Mouse (Mus musculus) frontal cortex, adult (tissue): ENCODE data around the gene Alox8.

ENCODE experiments used
- ATAC-seq: cut with Nextera tagmentation; 2 replicates; pipeline ENCODE4 v1.9.2; 2017; ENCODE audit warnings: mild to moderate bottlenecking, moderate library complexity, mixed read lengths; ENCODE audit not compliant: low TSS enrichment

Gene Alox8

DNA sequence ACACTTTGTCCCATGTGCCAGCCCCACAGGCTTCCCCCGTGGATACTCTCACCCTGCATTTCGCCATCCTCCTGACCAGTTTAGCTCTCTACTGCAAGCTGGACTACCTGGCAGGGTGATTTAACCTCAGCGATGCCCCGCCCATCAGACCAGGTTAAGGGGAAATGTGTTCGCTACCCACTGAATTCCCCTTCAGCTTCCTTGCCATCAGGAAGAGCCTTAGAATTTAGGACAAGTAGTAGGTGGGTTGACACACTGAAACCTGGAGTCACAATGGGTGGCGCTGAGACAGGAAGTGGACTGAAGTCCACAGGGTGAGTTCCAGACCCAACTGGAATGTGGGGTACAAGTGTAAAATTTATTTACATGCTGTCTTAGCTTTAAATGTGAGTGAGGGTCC is at the start of gene Alox8:
Gene Alox8, minus strand, starts transcription at position 101 of the 400 bp plus-strand sequence.
- ATAC-seq: no peak

DNA sequence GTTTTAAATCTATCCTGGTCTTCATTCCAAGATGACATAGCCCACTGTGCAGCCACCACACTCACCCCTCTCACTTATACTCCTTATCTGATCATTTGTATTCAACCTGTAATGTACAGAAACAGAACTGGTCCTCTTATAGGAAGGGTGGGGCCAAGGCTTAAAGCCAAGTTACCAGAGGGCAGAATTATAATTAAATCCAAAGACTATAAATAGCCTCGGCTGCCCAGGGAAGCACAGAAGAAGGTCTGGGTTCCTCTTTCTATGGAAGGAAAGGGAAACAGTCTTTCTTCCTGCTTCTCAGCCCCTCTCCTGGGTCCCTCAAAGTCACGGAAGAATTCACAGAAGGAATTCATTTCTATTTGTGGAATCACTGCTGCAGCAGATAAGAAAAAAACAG is 48.0 kb upstream of the Alox8 start:
- no peak for ATAC-seq

DNA sequence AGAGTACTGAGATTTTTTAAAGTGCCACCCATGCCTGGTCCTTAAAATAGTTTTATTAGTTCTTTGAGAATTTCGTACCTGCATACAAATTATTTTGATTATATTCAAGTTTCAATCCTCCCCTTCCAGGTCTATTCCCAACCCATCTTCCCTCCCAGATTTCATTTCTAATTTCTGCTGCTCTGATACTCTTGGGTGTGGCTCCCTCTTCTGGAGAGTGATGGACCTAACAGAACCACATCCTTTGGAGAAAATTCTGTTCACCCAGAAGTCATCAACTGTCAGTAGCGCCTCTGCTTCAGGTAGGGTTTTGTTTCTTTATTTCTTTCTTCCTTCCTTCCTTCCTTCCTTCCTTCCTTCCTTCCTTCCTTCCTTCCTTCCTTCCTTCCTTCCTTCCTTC is 47.3 kb upstream of the Alox8 start:
- peak; percentile 69; the same call in 1 of the 2 replicates for ATAC-seq

DNA sequence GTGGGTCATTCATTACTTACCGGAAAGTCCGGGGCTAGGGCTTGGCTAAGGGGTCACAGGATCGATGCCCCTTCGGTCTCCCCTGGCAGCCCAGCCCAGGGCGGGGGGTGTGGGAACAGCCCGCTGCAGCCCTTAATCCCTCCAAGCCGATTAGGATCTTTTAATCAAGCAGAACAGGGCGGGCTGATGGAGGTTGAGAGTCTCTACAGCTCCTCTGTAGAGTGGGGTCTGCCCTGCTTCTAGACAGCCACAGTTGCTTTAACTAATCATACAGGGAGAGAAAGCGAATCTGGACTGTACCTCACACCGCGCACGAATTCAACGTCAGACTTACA is 39.2 kb upstream of the Alox8 start, which contains the start of gene Gucy2e:
Gene Gucy2e, minus strand, starts transcription at position 111 of the 335 bp plus-strand sequence.
- ATAC-seq: no peak

DNA sequence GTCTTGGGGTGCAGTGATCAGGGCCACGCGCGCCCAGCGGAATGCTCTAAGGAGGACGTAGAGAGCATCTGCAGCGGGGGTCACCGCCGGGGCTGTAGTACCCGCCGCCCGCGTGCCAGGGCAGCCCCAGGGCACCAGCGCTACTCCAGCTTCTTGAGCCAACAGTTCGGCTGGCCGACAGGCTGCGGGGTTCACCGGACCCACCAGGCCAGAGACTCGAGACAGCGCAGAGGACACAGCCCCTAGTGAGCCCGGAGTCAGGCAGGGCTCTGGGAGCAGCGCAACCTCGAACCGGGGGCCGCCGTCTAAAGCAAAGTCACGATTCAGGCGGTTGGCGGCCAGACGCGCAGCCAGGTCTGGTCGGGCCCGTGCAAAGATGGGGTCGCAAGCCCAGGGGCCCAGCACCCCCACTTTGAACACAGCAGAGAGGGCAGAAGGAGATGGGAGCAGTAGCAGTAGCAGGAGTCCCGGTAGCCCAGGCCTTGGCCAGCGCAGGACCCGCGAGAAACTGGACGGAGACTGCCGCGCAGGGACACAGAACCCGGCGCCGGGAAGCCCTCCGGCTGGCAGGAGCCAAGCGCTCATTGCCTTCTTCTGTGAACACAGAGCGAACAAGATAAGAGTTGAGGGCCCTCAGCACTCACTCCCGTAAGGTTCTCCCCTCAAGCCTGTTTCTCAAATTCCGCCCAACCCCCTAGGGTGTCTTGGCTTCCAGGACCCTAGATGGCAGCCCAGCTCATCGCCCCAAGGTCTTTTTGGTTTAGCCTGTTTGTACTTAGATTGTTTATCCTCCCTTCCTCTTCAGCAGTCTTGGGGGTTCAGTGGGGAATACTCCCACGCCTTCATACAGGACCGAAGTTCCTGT is 38.6 kb upstream of the Alox8 start:
- ATAC-seq: no peak

DNA sequence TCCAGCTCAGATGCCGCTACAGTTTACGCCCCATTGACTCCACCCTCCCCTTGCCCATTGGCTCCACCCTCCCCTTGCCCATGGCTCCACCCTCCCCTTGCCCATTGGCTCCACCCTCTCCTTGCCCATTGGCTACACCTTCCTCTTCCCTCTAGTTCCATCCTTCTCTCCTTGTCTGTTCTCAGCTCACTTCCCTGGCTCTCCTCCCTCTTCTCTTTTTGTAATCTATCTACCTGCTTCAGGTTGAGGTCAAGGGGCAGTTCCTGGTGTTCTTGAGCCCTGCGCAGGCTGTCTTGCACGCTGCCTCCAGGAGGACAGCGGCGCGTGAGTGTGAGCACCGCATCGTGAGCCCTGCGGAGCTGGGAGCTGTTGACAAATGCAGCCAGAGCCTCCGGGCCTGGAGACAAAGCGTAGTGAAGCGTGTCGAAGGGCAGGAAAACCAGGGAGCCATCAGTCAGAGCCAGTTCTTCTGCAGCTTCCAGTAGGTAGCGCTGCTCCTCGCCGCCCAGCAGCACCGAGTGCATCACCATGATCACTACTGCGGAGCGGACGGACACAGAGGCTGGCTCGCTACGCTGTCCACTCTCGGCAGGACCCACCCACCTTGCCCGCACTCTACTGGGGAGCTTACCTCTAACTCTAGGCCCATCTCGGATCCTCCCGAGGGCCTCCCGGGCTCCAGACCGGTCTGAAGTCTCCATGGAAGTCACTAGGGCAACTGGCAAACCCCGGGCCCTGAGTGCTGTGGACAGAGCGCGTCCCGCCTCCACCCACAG is 37.8 kb upstream of the Alox8 start:
- ATAC-seq: peak; percentile 98

DNA sequence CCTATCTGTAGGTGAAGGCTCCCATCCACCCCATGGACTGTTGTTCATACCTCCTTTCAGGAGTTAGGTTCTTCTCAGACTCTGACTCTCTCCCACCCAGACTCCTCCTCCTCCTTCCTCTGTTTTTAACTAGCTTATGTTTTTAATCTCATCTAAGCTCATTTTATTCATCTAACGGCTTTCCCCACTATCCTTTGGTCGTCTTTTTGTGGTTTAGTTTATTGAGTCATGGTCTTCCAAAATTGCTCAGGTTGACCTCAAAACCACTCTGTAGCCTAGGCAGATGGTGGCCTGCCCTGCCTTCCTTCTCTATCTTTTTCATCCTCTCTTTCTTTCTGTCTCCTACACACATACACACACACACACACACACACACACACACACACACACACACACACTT is 35.5 kb upstream of the Alox8 start:
- no peak for ATAC-seq

DNA sequence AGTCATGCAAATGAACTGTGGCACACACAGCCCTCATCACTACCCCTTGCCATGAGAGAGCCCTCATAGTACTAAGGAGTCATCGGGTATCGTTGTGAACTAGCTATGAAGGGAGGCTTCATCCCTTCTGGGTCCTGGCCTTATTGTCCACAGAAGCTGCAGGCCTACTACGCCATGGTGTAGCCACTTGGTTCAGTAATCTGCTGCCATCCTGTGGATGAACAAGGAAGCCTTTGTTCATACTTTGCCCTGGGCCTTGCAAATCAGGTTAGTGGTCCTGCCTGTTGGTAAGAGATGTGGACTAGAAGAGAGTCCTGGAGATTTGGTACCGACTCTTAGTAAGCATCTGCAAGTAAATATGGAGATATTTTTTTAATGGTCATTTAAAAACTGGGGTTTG is 32.8 kb upstream of the Alox8 start:
- no peak for ATAC-seq

DNA sequence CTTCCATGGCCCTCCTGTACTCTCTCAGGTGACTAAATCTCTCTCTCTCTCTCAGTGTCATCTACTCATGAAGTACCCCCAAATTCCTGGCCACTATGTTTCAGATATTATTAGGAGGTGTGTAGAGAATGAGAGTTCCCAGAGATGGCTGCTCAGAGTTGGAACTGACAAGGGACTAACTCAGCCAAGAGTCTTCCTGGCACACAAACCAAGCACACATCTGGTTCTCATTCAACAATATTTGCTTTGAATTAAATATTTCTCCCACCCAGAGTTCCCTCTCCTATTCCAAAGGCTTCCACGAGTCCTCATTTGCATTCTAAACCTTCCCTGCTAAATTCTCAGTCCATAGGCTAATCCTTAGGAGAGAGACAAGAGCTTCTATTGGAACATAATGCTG is 28.1 kb upstream of the Alox8 start:
- ATAC-seq: no peak

DNA sequence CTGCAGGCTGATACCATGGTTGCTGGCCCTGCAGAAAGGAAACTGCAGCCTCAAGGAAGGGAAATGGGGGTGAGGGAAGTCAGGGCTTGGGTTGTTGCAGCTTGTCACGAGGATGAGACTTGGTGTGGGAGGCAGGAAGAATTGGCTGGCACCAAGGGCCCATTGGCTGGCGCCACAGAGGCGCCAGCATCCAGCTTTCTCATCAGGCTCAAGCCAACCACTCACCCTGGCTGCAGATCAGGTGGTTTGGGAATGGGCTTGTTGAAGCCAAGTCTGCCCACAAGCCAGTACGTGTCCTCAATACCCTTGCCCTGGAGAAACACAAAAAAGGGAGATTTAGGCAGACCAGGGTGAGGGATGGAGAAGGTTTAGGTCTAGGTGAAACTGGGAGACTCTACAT is 25.5 kb upstream of the Alox8 start:
- no peak for ATAC-seq

DNA sequence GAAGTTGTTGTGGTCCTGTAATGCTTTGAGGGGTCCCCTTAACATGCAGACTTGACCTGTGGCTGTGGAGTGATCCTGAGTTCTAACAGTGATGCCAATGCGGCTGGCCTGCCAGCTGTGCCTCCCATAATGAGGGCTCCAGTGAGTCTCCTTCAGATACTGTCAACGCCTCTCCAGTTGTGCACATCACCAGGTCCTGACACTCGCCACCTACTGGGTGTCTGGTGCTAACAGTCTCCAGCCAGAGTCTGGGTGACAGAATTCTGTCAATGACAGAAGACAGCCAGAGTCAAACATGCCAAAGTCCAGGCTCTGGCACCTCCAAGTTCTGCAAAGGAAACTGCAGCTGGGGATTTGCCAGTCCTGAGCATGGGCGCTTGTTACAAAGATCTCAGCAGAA is 23.4 kb upstream of the Alox8 start:
- no peak for ATAC-seq

DNA sequence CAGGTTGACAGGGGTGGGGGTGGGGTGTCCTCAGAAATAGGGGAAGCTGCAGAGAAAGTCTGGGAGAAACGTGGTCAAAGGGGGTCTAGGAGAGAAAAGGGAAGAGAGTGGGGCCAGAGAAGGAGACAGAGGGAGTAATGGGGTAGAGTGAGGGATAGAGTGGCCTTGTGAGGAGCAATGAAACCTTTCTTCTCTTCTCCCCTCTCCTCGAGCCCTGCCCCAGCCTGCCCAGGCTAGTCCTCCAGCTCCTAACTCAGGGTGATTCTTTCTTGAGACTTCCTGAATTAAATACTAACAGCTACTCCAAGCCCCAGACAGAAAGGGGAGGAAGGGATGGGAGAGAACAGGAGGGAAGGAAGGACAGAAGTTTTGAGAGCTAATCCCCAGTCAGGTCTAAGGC is 21.0 kb upstream of the Alox8 start:
- ATAC-seq: no peak

DNA sequence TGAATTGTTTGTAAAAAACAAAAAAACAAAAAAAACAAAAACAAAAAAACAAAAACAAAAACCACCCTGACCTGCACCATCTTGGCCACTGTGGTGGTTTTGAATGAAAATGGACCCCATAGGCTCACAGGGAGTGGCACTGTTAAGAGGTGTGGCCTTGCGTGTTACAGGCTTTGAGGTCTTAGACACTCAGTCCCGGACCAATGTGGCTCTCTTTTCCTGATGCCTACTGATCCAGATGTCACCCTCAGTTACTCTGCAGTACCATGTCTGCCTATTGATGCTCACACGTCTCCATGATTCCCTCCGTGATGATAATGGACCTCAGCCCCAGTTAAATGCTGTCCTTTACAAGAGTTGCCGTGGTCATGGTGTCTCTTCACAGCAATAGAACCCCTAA is 19.8 kb upstream of the Alox8 start:
- no peak for ATAC-seq

DNA sequence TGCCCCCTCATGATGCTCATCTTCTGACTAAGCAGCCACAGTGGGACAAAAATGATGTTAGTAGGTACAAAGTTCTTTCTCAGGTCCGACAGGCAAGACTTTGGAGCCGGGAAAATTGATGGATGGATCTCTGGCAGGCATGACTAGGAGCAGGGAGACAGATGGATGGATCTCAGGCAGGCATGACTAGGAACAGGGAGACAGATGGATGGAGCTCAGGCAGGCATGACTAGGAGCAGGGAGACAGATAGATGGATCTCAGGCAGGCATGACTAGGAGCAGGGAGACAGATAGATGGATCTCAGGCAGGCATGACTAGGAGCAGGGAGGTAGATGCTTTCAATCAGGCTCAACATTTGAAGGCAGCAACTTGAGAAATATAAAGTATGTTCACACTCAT is 13.8 kb upstream of the Alox8 start:
- peak; percentile 99 for ATAC-seq

DNA sequence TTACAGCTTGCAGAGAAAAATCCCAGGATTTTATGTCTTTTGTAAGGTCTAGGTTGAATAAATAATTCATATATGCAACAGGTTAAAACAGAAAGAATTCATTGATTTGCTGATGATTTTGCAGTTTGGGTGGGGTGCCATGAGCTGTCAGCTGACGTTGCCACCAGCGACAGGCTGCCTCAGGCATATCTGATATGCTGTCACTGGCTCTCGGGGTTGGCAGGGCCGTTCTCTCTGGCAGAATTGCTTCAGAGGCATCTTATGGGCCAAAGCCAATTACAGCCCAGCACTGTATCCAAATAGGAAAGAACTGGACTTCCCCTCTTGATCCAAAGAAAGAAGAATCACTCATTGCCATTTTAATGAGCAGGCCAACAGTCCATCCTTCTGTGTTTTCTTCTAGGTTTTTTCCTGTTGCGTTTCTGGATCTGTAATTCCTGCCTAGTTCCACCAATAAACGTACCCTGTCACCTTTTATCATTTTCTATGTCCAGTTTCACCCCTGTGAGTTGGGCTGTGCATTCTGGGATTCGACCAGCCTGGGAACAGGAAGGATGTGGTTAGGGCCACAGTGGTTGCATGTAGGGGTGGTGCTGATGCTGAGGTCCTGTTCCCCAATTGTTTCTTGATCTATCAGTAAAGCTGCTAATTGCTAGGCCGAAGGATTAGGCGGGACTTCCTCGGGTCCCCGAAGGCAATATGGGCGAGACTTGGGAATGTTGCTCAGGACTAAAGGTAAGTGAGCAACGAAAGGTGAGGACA is 5.0 kb upstream of the Alox8 start:
- ATAC-seq: no peak

DNA sequence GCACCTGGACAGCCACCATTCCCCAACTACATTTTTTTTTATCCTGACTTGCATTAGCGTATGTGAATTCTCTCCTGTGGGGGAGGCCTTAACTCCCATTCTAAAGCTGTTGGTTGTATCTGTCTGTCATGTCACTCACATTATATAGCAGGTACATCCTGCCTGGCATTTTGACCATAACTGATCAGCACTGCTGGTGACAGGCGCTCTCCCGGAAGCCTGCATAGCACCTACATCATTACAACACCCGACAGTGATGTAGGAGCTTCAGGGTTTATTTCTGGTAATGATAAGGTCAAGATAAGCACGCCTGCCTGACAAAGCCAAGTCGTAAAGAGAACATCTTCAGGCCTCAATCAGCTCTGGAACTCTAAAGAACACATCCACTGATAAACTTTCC is 2.6 kb upstream of the Alox8 start:
- no peak for ATAC-seq

DNA sequence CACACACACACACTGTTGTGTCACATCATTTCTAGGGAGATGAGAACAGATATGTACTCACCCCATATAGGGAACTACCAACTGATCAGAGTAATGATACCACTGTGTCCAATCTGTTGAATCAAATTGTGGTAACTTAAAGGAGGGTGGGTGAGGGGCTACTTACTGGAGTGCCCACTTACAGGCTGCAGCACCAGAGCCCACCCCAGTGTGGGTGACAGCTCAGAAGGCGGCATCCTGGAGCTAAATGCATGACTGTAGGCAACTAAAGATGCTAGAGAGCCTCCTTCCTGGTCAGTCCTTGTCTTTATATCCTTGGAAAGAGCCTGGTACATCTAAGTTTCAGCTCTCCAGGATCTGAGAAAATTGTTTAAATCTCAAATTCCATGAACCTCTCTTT is 1.6 kb upstream of the Alox8 start:
- ATAC-seq: no peak

DNA sequence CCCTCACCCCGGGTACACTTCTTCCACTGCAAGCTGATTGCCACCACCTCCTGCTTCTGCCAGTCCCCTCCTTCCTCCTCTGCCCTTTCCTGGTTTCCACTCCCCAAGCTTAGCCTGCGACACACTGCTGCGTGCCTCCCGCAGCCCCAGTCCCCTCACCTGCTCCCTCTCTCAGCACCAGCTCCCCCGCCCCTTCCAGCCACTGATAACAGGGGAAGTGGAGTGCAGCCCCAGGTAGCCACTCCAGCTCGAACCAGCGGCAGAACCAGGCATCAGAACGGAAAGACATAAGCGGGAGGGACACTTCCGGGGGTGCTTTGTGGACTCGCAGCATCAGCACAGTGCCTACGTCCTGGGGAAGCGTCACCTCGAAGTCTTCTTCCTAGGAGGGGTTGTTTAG is 449 bp downstream of the Alox8 start:
- ATAC-seq: peak; percentile 23; the same call in 1 of the 2 replicates

DNA sequence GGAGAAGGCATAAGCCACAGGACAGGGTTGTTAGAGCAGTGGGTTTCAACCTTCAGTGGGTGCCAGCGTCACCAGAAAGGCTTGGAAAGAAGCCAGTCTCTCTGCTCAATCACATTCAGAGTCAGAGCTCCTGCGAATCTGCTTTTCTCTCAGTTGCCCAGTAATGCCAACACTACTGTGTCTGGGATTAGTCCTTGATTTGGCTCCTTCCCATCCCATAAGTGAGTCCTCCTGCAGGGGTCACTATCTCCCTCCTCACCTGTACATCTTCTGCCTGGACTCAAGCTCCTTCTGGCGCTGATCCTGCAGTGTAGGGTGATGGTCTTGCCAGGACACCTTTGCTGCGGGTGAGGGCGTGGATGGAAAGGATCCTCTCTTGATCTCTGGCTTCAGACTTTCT is 877 bp downstream of the Alox8 start:
- no peak; the same call in 1 of the 2 replicates for ATAC-seq

DNA sequence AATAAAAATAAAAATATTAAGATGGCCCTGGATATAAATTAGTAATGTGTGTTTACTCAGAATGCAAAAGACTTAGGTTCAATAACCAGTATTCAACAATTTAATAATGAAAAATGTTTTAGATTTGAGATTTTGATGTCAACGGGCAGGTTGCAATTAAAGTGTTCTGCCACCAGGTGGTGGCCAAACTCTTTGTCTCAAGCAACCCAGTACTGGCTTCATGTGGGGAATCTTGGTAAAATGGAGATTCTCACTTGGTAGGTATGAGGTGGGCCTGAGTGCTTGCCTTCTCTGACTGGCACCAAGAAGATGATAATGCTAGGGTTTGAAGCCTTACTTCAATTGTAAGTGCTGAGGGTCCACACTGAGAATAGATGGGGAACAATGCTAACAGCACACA is 4.8 kb downstream of the Alox8 start:
- no peak for ATAC-seq

DNA sequence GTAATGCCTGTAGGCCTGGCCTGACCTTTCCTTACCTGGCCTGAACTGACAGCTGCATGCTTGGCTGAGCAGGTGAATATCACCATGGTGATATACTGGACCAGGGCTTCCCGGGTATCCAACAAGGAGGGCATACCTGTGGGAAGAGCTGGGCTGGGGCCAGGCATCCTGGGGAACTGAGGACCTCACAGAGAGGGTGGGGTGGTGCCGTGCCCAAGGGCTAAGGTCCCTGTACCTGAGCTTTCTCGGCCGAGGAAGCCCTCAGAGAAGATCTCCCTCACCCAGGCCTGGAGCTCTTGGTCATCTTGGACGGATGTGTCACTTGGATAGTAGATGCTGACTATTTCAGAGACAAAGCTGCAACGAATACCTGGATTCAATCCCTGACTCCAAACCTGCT is 11.7 kb downstream of the Alox8 start:
- ATAC-seq: no peak

DNA sequence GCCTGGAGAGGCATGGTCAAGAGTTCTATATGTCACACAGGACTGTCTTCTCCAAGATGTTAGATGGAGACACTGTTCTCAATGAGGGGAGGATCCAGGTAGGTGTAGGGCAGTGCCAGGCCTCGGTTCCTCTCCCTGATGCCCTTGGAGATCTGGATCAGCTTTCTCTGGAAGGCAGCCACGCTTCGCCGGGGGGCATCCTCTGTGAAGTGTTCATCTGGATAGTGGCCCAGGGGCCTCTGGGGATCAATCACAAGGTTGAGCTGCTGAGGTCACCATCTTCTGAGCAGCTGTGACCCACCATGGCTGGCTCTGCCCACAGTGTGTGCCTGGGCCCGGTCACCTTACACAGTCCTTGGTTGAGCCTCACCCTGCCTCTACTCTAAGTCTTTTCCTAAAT is 12.6 kb downstream of the Alox8 start:
- ATAC-seq: no peak

DNA sequence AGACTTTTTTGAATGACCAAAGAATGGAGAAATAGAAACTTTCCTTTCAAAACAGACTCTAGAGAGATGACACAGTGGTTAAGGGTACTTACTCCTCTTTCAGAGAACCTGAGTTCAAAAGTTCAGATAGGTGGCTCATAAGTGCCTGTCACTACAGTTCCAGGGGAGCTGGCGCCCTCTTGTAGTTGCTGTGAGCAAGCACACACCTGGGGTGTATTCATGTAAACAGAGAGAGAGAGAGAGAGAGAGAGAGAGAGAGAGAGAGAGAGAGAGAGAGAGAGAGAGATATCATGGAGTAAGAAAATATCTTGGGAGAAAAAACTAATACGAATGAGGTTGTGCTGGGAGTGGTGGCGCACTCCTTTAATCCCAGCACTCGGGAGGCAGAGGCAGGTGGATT is 17.5 kb downstream of the Alox8 start:
- ATAC-seq: no peak
